Mouse (Mus musculus): ENCODE measurements around the gene Klhl5.

The Klhl5 gene

GRCm38 (mm10) chr5:65149706-65150105, 42.4 kb downstream of the Klhl5 start:
- DNase-seq (ENCODE audit: low spot score): no peak

- DNase-seq (ENCODE audit: low spot score): no peak
Measured at GRCm38 (mm10) chr5:65150376-65150955, 43.1 kb downstream of the Klhl5 start.

DNA sequence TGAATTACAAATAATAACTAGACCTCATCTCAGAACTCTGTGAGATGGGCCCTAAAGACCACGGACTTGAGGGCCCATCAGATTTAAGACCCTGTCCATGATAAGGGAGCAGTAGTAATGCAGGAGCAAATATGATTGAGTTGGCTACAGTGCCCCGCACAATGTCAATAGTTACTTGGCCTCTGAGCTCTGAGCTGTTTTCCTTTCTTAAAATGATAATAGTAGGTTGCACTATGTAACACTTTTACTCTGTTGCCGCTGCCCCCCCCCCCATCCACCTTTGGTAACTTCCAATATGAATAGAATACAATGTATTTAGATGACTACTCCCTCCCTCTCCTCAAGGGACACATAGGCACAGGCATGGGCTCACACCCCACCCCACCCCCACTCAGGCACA, 43.9 kb downstream of the Klhl5 start:
- DNase-seq (ENCODE audit: low spot score): no peak

GRCm38 (mm10) chr5:65151767-65152166, 44.4 kb downstream of the Klhl5 start:
- DNase-seq (ENCODE audit: low spot score): no peak

GRCm38 (mm10) chr5:65154287-65154686, 46.9 kb downstream of the Klhl5 start:
- DNase-seq (ENCODE audit: low spot score): no peak

- no peak for DNase-seq (ENCODE audit: low spot score)
Measured at GRCm38 (mm10) chr5:65156853-65157252, 49.5 kb downstream of the Klhl5 start.

DNA sequence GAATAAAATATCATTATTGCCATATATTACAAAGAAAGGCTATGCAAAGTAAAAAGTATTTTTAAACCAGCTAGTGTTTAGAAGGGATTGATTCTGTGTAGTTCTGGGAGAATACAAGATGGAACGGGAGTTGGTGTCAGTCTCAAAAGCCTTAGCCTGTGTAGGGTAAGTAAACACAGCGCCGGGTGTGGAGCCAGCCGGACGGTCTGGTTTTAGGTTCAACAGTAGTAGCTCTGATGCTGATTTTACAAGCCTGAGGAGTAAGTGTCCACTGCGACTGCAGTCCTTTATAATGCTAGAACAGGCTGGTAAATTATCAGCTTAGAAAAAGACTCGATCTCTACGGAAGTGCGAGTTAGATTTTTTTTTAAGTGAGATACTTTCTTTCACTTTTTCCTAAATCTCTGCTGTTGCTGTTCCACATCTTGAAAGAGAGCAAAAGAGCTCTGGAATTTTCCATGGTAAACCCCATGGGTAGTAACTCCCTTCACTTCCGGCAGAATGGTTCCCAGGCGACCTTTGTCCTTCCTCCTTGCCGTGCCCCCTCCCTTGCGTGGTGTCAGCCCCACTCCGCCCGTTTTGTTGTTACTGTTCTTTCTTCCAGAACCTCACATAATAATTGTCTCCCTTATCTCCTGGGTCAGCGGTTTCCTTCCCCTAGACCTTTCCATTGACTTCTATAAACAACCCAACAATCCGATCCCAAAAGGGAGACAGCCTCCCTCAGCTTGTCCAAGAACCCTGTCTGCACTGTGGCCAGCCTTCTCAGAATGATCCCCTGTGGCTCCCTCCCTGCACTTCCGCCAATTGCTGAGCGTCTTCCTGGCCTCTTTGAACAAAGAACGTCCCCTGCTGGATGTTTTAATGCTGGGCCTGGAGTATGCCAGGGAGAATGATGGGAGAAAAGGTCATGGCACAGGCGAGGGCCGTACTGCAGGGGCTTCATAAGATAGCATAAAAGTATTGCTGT, 50.4 kb downstream of the Klhl5 start:
- DNase-seq (ENCODE audit: low spot score): no peak

GRCm38 (mm10) chr5:65158696-65159305, 51.5 kb downstream of the Klhl5 start:
- no peak for DNase-seq (ENCODE audit: low spot score)

DNA sequence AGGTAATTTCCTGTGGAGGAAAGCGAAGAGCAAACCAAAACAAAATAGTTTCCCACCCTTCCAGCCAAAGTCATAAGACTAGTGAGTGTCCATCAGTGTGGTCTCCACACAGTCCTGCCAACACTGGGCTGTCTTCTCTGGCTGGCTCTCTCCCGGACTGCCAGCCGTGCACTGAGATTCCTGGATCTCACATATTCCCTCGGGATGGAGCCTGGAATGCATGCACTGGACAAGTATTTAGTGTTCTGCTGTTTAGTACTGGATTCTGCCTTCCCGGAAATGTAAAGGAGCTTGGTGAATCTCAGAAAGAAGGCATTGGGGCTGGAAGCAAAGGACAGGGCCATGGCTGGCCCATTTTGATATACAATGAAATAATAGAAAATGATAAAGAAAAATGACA, 55.7 kb downstream of the Klhl5 start:
- DNase-seq (ENCODE audit: low spot score): no peak

DNA sequence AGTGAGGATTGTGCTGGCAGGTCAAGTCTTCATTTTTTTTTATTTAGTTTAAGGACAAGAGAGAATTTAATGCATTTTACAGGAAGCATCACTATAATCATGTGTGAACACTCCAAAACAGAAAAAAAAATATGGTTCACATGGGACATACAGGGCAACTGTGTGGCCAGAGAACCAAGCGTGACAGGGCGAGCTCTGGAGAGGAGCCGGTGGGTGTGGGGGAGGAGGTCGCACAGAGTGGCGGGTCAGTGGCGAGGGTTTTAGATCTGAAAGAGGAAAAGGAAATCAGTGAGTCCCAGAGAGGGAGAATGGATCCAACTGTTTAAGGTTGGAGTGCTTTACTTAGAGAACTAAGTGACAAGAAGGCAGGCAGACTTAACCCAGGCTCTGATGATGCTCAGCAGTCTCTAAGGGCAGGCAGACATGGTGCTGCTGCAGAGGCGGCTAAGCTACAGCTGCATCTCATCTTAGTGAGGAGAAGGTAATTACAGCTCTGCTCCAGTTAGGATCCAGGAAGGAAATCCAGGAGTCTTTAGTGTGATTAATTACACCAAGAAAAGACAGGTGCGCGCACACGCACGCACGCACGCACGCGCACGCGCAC, 56.3 kb downstream of the Klhl5 start:
- DNase-seq (ENCODE audit: low spot score): no peak

DNA sequence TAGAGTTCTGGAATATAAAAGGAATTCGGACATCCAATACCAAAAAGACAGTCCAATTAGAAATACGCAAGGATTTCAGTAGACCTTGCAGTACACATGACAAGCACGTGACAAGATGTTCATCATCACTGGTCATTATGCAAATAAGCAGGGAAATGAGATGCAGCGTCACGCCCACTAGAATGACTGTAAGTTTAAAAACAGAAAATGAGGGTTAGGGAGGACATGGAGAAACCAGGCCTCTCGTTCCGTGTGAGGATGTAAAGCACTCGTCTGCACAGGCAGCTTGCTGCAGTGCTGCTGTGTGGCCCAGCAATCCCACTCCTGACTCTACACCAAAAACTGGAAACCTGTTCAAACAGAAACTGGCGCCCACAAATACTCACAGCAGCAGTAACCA, 62.9 kb downstream of the Klhl5 start:
- no peak for DNase-seq (ENCODE audit: low spot score)

- no peak for DNase-seq (ENCODE audit: low spot score)
Measured at GRCm38 (mm10) chr5:65175035-65175917, 67.9 kb downstream of the Klhl5 start.

GRCm38 (mm10) chr5:65175918-65176484, 68.7 kb downstream of the Klhl5 start:
- no peak for DNase-seq (ENCODE audit: low spot score)

- no peak for DNase-seq (ENCODE audit: low spot score)
Measured at GRCm38 (mm10) chr5:65177026-65177514, 69.7 kb downstream of the Klhl5 start.

GRCm38 (mm10) chr5:65178477-65178876, 71.1 kb downstream of the Klhl5 start:
- no peak for DNase-seq (ENCODE audit: low spot score)

GRCm38 (mm10) chr5:65181160-65181793, 73.9 kb downstream of the Klhl5 start:
- DNase-seq (ENCODE audit: low spot score): no peak

DNA sequence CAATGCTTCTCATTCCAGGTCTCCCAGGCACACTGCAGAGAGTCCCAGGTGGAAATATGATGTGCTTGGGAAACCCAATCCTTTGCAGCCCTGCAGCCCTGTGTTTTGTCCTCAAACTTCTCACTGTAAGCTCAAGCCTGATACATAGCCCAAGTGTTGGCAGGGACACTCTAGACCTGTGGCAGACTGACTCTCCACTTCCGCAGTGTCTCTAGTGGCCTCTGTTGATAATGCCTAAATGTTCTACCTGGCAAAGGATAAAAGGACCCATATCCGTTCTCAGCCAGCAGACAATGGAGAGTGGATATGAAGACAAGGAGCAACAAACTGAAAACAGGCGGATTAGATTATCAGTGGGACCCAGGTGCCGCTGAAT, 74.4 kb downstream of the Klhl5 start:
- no peak for DNase-seq (ENCODE audit: low spot score)

DNA sequence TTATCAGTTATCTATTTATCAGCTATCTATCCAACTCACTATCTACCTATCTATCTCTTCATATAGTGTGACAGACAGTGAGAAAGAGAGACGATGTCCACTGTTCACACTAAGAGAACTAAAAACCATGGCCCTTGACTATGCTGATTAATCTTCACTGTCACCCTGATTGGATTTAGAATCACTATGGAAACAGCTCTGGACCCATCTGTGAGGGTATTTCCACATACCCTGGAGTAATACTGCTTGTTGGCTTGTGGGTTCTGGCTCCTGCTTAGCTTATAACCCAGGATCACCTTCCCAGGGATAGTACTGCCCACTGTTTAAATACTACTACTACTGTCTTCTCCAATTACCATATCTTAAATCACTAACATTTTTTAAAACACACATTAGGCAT, 74.9 kb downstream of the Klhl5 start:
- no peak for DNase-seq (ENCODE audit: low spot score)

- no peak for DNase-seq (ENCODE audit: low spot score)
Measured at GRCm38 (mm10) chr5:65191601-65192000, 84.3 kb downstream of the Klhl5 start.

- no peak for DNase-seq (ENCODE audit: low spot score)
Measured at GRCm38 (mm10) chr5:65194441-65194840, 87.1 kb downstream of the Klhl5 start.

Data from urinary bladder, postnatal 10 days (tissue).